Mouse (Mus musculus): ENCODE measurements around the gene Rnf157.

Gene Rnf157

DNA sequence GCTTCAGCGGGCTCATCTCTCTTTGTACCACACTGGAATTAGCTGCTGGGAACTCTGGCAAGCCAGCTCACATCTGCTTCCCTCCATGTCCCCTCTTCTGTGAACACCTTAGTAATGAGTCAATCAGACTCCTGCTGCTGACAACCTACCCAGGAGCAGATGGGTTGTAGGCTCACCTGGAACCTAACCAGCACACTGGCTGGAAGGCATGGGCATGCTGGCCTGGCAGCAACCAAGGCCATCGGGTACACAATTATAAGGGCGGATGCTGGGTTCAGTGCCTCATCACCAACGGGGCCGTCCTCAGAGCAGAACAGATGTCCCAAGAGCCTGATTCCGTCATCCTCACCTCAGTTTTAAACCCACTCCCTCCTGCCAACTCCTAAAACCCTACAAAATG is 114.2 kb downstream of the Rnf157 start:
- no peak for DNase-seq (ENCODE audit: low read depth)

DNA sequence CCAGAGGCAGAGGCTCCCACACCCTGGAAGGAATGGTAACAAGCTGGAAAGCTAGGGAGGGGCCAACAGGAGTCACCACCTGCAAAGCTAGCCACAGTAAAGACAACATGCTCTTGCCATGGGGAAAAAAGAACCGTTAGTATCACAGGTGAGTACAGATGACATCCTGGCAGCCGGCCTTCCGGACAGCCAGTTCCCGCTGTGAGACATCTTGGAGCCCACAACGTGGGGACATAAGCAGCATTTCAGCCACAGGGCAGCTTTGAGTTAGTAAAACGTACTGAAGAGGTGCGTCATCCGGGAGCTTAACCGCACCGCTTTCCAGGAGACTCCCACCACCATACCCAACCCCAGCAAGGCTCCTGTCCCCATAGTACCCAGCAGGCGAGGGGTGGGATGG is 114.6 kb downstream of the Rnf157 start:
- DNase-seq (ENCODE audit: low read depth), result no peak

DNA sequence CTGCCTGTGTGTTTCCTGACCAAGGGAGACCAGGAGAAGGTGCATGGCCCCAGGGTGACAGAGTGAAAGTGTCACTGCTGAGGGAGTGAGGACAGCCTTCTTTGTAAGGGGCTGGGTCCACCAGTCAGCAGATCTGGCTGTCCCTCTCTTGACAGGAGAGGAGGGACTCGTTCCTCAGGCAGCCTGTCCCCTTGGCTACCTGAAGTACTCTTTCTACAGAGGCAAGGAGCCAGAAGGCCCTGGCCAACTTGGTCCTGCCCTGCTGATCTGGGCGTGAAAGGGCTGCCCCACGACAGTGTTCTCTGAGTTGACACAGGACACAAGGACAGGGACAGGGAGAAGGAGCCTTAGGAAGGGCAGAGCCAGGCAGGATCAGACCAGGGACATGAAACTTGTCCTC is 115.8 kb downstream of the Rnf157 start:
- DNase-seq (ENCODE audit: low read depth), result no peak

DNA sequence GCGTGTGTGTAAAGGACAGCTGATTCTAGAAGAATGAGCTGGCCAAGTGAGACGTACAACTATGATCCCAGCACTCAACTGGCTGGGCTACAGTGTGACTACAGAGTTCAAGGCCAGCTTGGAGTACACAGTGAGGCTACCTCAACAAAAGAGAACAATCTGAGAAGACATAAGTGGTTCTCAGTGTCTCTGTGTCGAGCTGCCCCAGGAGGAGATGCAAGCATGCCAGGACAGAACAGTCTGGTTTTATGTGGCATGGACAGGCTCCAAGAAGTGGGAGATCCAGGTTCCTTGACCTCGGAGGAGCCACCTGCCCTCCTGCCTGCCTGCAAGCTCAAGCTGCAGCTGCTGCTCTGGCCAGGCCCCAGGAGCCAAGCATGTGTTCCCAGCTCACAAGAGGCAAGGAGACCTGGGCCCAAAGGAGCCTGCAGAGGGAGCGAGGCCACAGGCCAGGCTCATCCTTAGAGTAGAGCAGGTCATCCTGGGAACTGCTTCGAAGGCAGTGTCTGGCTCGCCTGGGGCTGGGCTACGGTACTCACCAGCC is 116.6 kb downstream of the Rnf157 start:
- no peak for DNase-seq (ENCODE audit: low read depth)

DNA sequence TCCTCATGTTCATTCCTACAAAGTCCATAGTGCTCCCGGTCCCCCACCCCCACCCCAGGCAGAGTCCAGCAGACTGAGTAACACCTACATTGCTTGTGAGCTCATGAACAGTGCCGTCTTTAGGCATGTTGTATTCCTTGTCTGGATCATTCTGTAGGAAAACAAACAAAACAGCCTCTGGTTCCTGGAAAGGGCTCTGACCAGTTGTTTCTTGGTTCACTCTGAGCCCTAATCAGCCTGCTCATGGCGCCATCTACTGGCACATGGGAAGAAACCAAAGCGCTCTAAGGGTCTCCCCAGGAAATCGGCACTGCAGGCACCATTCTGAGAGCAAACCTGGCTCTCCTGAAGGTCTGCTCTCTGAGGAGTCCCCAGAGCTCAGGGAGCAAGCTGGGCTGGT is 118.5 kb downstream of the Rnf157 start:
- peak; percentile 80 for DNase-seq (ENCODE audit: low read depth)

DNA sequence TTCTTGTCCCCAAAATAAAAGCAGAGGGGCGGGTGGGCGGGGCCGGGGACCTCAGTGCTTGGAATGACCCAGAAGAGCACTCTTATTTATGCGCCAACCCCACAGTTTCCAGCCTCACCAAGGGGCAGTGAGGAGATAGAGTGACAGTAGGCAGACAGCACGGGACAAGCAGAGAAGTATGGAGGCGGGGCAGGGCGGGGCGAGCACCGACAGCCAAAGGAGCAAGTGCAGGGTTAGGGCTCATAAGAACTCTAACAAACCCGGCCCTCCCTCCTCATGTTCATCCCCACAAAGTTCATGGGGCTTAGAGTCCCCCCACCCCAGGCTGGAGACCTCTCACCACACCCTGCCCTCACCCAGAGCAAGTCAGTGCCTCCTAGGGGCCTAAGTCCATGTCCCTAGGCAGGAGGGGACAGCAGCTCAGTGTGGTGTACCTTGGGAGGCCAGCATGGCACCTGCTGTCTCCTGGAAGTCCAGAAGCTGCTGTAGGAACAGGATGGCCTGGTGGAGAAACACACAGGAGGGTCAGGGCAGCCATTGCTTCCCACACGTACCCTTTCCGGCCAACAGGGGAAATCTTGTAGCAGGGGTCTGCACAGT is 119.2 kb downstream of the Rnf157 start:
- no peak for DNase-seq (ENCODE audit: low read depth)

DNA sequence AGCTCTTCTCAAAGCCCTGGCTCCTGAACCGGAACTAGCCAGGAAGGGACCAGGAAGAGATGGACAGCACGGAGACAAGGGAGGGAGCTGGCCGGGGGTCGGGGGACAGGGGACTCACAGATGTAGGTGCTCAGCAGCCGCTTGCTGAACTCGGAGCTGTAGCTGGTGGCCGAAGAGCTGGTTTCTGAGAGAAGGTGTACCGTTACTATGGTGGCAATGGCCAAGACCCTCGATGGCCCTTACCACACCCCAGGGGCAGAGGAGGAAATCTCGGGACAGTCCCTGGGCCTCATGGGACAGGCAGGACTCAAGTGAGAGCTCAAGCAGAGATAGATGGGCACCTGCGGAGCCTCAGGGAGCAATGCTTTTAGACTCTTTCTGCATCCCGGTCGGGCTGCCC is 120.4 kb downstream of the Rnf157 start:
- no peak for DNase-seq (ENCODE audit: low read depth)

DNA sequence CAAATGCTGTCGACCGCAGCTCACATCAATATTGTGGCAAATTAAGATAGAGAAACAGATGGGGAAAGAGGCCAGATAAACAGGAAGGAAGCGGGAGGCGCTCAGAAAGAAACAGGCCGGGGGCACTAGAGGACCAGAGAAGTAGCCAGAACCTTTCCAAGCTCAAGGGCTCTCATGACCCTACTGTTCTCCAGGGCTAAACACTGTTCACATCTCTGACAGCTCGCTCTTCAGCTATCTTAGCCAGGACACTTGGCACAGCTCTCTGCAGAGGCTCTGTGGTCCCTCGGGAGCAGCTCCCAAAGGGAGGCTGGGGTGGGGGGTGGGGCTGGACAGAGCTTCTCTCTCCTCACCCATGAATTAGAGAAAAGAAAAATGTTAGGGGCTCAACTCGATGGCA is 122.3 kb downstream of the Rnf157 start:
- DNase-seq (ENCODE audit: low read depth), result no peak

DNA sequence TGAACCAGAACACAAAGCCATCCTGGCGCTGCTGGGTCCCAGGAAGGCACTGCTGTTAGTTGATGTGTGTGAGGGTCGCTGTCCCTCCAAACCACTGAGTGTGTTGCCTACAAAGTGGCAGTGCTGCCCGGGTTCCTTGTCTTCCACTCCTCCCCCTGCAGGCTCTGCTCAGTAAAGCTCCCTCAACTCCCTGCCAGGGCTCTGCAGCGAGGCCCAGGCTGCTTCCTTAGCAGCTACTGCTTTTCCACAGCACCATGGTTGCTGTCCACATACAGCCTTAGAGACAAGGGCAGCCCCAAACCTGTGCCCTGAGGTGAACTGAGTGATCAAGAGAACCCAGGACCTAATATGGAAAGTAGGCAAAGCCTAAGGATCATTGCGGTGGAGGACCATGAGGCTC is 125.5 kb downstream of the Rnf157 start:
- no peak for DNase-seq (ENCODE audit: low read depth)
